Mouse (Mus musculus): Measurements from ENCODE around the gene Fanca. TPM values are rescaled to one million over a fixed set of nuclear protein-coding genes. Genes with fewer than 3 reads are reported as not detected.

Fanca gene
- polyA plus RNA-seq, 1 experiment from 2014 or later: 18.7 TPM

DNA sequence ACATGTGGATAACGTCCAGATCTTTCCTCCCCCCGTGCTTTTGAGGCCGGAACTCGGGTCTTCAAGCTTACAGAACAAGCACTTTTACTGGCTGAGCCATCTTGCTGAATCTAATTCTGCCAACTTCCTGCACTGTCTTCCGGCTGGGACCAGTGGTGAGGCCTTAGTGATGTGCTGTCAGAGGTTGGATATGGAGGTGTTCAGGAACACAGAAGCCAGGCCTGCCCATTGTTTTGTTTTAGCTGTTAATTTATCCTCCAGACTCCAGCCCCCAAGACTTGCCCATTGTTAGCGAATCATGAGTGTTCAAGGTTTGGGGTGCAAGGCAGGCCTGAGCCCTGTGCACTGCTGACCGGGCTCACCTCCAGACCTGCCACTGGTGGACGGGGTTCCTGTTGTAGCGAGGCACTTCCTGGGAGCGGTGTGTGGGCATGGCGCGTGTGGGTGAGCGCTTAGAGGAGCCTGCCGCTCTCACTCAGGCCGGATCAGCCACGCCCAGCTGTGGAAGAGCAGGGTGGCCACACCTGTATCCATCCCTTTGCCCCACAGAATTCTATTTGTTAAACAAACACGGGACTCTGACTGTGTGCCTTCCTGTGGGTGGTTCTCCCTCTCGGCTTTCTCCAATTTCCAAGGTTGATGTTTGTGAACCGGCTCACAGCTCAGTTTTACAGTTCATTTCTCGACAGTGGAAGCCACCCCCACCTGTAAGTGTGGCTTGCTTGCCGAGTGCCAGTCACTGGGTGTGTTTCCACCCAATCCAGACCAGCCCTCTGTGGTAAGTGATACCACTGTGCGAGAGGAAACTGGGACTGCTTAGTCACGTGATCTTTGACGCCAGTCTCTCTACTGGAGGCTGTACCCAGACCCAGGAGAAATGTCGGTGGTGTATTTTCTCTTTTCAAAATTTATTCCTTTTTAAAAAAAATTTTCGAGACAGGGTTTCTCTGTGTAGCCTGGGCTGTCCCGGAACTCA lies 23.0 kb upstream of the Fanca start:
- no peak for DNase-seq (ENCODE audit: low spot score)
- TF ChIP-seq CTCF (IDR thresholded peaks at IDR 0.05; ENCODE audit: low read depth): no peak
- no peak overlapping the region for H3K4me2 ChIP-seq (ENCODE audit: low read length)
- no peak overlapping the region for H3K4me3 ChIP-seq (replicated peaks; ENCODE audit: low read depth, low read length)
- H3K36me3 ChIP-seq (ENCODE audit: insufficient read depth, low read length): no peaks in the 10 kb centered on the region
- no peak overlapping the region for H3K27ac ChIP-seq
- no peaks in the 10 kb centered on the region for H3K9me3 ChIP-seq (replicated peaks; ENCODE audit: low read length)
- 66% methylated on average over 27 of the region's 27 CpGs for WGBS
- no peaks in the 10 kb centered on the region for H3K27me3 ChIP-seq (ENCODE audit: insufficient read depth, low read length)
- H3K9ac ChIP-seq (ENCODE audit: low read depth, low read length): no peak overlapping the region
- ATAC-seq (replicated peaks; ENCODE audit: low FRiP score, low read depth): no peak
- H3K4me1 ChIP-seq (replicated peaks; ENCODE audit: insufficient read depth, low read length): peaks cover 7% of the 10 kb centered on the region; the same call in 1 of the 2 replicates

GRCm38 (mm10) chr8:123340071-123340470 lies 21.7 kb upstream of the Fanca start:
- no peaks in the 10 kb centered on the region for H3K9me3 ChIP-seq (replicated peaks; ENCODE audit: low read length)
- peak; percentile 30; the same call in 1 of the 2 replicates for TF ChIP-seq CTCF (IDR thresholded peaks at IDR 0.05; ENCODE audit: low read depth)
- H3K4me2 ChIP-seq (ENCODE audit: low read length): no peak overlapping the region
- H3K36me3 ChIP-seq (ENCODE audit: insufficient read depth, low read length): no peaks in the 10 kb centered on the region
- H3K4me3 ChIP-seq (replicated peaks; ENCODE audit: low read depth, low read length): no peak overlapping the region
- H3K27ac ChIP-seq: no peak overlapping the region
- H3K4me1 ChIP-seq (replicated peaks; ENCODE audit: insufficient read depth, low read length): peaks cover 7% of the 10 kb centered on the region; the same call in 1 of the 2 replicates
- no peak for DNase-seq (ENCODE audit: low spot score)
- H3K9ac ChIP-seq (ENCODE audit: low read depth, low read length): no peak overlapping the region
- ATAC-seq (replicated peaks; ENCODE audit: low FRiP score, low read depth): no peak
- WGBS: 94% methylated on average over 4 of the region's 4 CpGs
- no peaks in the 10 kb centered on the region for H3K27me3 ChIP-seq (ENCODE audit: insufficient read depth, low read length)

DNA sequence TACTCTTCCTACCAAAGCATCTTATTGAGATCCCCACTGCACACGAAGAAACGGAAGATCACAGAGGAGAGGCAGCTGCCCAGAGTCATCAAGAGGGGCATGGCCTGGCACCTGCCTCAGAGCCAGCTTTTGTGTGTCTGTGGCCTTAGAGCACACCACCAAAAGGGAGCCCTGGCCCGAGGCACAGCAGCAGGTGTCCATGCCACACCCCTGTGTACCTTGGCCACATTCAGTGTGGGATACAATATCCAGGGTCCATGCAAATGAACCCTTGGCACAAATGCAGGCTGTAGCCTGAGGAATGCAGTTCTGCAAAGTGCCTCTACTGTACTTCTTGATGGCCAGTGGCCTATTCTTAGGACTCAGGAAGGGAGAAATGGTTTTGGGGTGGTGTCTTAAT lies 19.1 kb upstream of the Fanca start:
- no peak for DNase-seq (ENCODE audit: low spot score)
- Histone ChIP-seq H3K9me3 (replicated peaks; ENCODE audit: low read length) (no peaks in the 10 kb centered on the region), H3K4me1 (replicated peaks; ENCODE audit: insufficient read depth, low read length) (0 out of 2 replicates have a peak, but pooled peaks cover 2% of the 10 kb centered on the region), H3K9ac (ENCODE audit: low read depth, low read length) (no peak overlapping the region), H3K27me3 (ENCODE audit: insufficient read depth, low read length) (no peaks in the 10 kb centered on the region), H3K36me3 (ENCODE audit: insufficient read depth, low read length) (no peaks in the 10 kb centered on the region), H3K27ac (no peak overlapping the region), H3K4me2 (ENCODE audit: low read length) (no peak overlapping the region), H3K4me3 (replicated peaks; ENCODE audit: low read depth, low read length) (no peak overlapping the region)
- TF ChIP-seq CTCF (IDR thresholded peaks at IDR 0.05; ENCODE audit: low read depth): no peak
- WGBS: 80% methylated on average over 3 of the region's 3 CpGs
- no peak for ATAC-seq (replicated peaks; ENCODE audit: low FRiP score, low read depth)

DNA sequence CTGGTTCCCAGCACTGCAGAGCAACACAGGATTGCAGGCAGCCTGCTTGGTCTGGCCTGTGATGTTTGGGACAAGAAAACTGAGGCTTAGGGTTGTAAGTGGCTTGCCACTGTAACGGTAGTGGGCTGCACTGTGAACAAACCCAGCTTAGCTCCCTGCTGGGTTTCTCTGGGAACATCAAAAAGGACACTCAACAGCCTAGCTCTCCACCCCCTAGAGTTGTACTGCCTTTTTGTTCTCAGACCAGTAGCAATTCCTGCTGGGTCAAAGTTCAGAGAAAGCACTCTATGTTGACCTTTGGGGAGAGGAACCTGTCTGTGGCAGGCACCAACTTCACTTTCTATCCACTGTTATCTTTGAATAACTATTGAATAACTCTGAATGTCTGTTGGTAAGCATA lies 16.1 kb upstream of the Fanca start:
- H3K9ac ChIP-seq (ENCODE audit: low read depth, low read length): no peak overlapping the region
- H3K9me3 ChIP-seq (replicated peaks; ENCODE audit: low read length): no peaks in the 10 kb centered on the region
- no peaks in the 10 kb centered on the region for H3K36me3 ChIP-seq (ENCODE audit: insufficient read depth, low read length)
- H3K27me3 ChIP-seq (ENCODE audit: insufficient read depth, low read length): no peaks in the 10 kb centered on the region
- no peak for TF ChIP-seq CTCF (IDR thresholded peaks at IDR 0.05; ENCODE audit: low read depth)
- no peak overlapping the region for H3K4me3 ChIP-seq (replicated peaks; ENCODE audit: low read depth, low read length)
- H3K4me2 ChIP-seq (ENCODE audit: low read length): 0 out of 2 replicates have a peak overlapping the region, but pooled peaks have one; percentile 4
- DNase-seq (ENCODE audit: low spot score) (no peak), ATAC-seq (replicated peaks; ENCODE audit: low FRiP score, low read depth) (no peak)
- WGBS: 5% methylated on average over 1 of the region's 1 CpGs
- no peak overlapping the region for H3K27ac ChIP-seq
- 0 out of 2 replicates have a peak, but pooled peaks cover 2% of the 10 kb centered on the region for H3K4me1 ChIP-seq (replicated peaks; ENCODE audit: insufficient read depth, low read length)

- 7% methylated on average over 7 of the region's 7 CpGs for WGBS
- no peak for TF ChIP-seq CTCF (IDR thresholded peaks at IDR 0.05; ENCODE audit: low read depth)
- Histone ChIP-seq H3K9me3 (replicated peaks; ENCODE audit: low read length) (no peaks in the 10 kb centered on the region), H3K4me3 (replicated peaks; ENCODE audit: low read depth, low read length) (0 out of 2 replicates have a peak overlapping the region, but pooled peaks have one; percentile 2), H3K36me3 (ENCODE audit: insufficient read depth, low read length) (no peaks in the 10 kb centered on the region), H3K4me1 (replicated peaks; ENCODE audit: insufficient read depth, low read length) (0 out of 2 replicates have a peak, but pooled peaks cover 2% of the 10 kb centered on the region), H3K27me3 (ENCODE audit: insufficient read depth, low read length) (no peaks in the 10 kb centered on the region), H3K9ac (ENCODE audit: low read depth, low read length) (no peak overlapping the region), H3K4me2 (ENCODE audit: low read length) (peak overlapping the region; percentile 29; the same call in 1 of the 2 replicates), H3K27ac (no peak overlapping the region)
- DNase-seq (ENCODE audit: low spot score) (no peak), ATAC-seq (replicated peaks; ENCODE audit: low FRiP score, low read depth) (no peak)
These were observed 15.5 kb upstream of the Fanca start for GRCm38 (mm10) chr8:123333864-123334263.

DNA sequence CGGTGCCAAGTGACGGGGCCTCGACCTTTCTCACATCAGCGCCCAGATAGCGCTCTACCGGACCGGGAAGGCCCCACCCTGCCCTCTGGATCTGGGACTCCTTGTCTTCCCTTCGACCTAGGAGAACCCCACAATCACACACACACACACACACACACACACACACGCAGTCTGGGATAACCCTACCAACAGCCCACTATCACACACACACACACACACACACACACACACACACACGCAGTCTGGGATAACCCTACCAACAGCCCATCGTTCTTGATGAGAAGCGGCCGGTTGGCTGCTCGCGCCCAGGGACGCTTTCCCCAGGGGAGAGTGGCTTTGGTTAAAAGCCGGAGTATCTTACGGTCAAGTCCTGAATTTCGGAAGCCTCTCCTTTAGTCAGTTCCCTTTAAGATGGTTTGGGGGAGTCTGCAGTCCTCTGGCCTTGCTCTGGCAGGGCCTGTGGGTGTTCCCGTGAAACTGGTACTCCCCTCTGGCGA lies 14.8 kb upstream of the Fanca start:
- H3K36me3 ChIP-seq (ENCODE audit: insufficient read depth, low read length): no peaks in the 10 kb centered on the region
- H3K27me3 ChIP-seq (ENCODE audit: insufficient read depth, low read length): no peaks in the 10 kb centered on the region
- no peak overlapping the region for H3K27ac ChIP-seq
- peak; percentile 52; the same call in 1 of the 2 replicates for ATAC-seq (replicated peaks; ENCODE audit: low FRiP score, low read depth)
- WGBS: 3% methylated on average over 21 of the region's 21 CpGs
- no peak for TF ChIP-seq CTCF (IDR thresholded peaks at IDR 0.05; ENCODE audit: low read depth)
- peak overlapping the region; percentile 62 for H3K4me2 ChIP-seq (ENCODE audit: low read length)
- peak overlapping the region; percentile 39; the same call in 1 of the 2 replicates for H3K9ac ChIP-seq (ENCODE audit: low read depth, low read length)
- peak overlapping the region; percentile 39 for H3K4me3 ChIP-seq (replicated peaks; ENCODE audit: low read depth, low read length)
- DNase-seq (ENCODE audit: low spot score): no peak
- H3K4me1 ChIP-seq (replicated peaks; ENCODE audit: insufficient read depth, low read length): 0 out of 2 replicates have a peak, but pooled peaks cover 2% of the 10 kb centered on the region
- H3K9me3 ChIP-seq (replicated peaks; ENCODE audit: low read length): no peaks in the 10 kb centered on the region
